Mouse (Mus musculus) myocyte (in vitro differentiated cells): ENCODE results near the gene Macc1. TPM values are rescaled to one million over a fixed set of nuclear protein-coding genes. Genes with fewer than 3 reads are reported as not detected.

Experiments
- H3K27me3 ChIP-seq: one replicate; pipeline ENCODE4 v1.6.1; 2011; ENCODE audit not compliant: control insufficient read depth, insufficient read depth, insufficient read length
- H3K36me3 ChIP-seq: one replicate; pipeline ENCODE4 v1.6.1; 2011; ENCODE audit not compliant: control insufficient read depth, insufficient read depth
- H3K4me2 ChIP-seq: one replicate; pipeline ENCODE4 v1.6.1; 2011; ENCODE audit warnings: low read depth, control low read depth
- H3K4me3 ChIP-seq: one replicate; pipeline ENCODE4 v1.5.1; 2011; ENCODE audit warnings: mild to moderate bottlenecking, control low read depth, moderate library complexity
- H3K79me2 ChIP-seq: one replicate; pipeline ENCODE4 v1.6.1; 2011; ENCODE audit not compliant: control insufficient read depth, insufficient read depth
- H3ac ChIP-seq: one replicate; pipeline ENCODE4 v1.6.1; 2011; ENCODE audit not compliant: control insufficient read depth, insufficient read length
- CEBPB ChIP-seq: IDR thresholded peaks from 2 replicates; pipeline ENCODE4 v1.6.1; 2011; ENCODE audit warnings: mild to moderate bottlenecking, moderate library complexity; ENCODE audit not compliant: poor library complexity, insufficient read depth, severe bottlenecking
- E2F4 ChIP-seq: IDR thresholded peaks from one replicate; pipeline ENCODE4 v1.6.1; 2011; ENCODE audit warnings: mild to moderate bottlenecking, control low read depth, moderate library complexity; ENCODE audit not compliant: insufficient read depth
- MAX ChIP-seq: IDR thresholded peaks from one replicate; pipeline ENCODE4 v1.6.1; 2011; ENCODE audit warnings: low read depth, mild to moderate bottlenecking, control low read depth
- MYOD1 ChIP-seq, 3 experiments: IDR thresholded peaks; one replicate each; pipeline ENCODE4 v1.6.1; 2011; ENCODE audit warnings: control low read depth in 2 of 3, low read depth in 2 of 3, mild to moderate bottlenecking in 2 of 3, moderate library complexity in 1 of 3; ENCODE audit not compliant: insufficient read length in 2 of 3, control insufficient read depth in 1 of 3
- MYOG ChIP-seq, 3 experiments: IDR thresholded peaks; one replicate each; pipeline ENCODE4 v1.6.1; 2011; ENCODE audit warnings: control low read depth in 2 of 3, low read depth in 2 of 3, mild to moderate bottlenecking in 2 of 3; ENCODE audit not compliant: insufficient read length in 2 of 3, control insufficient read depth in 1 of 3, insufficient read depth in 1 of 3
- POLR2A ChIP-seq: IDR thresholded peaks from one replicate; pipeline ENCODE4 v1.6.1; 2011; ENCODE audit warnings: low read depth, mild to moderate bottlenecking, control low read depth, moderate library complexity; ENCODE audit not compliant: insufficient read length
- POLR2AphosphoS2 ChIP-seq: IDR thresholded peaks from one replicate; pipeline ENCODE4 v1.6.1; 2011; ENCODE audit warnings: low read depth, control low read depth; ENCODE audit not compliant: insufficient read length
- REST ChIP-seq: IDR thresholded peaks from one replicate; pipeline ENCODE4 v1.6.1; 2011; ENCODE audit warnings: mild to moderate bottlenecking, control low read depth, moderate library complexity; ENCODE audit not compliant: insufficient read depth, insufficient read length
- SRF ChIP-seq: IDR thresholded peaks from one replicate; pipeline ENCODE4 v1.6.1; 2011; ENCODE audit warnings: low read depth; ENCODE audit not compliant: control insufficient read depth, insufficient read length
- TCF12 ChIP-seq: IDR thresholded peaks from one replicate; pipeline ENCODE4 v1.6.1; 2011; ENCODE audit warnings: mild to moderate bottlenecking, control low read depth; ENCODE audit not compliant: poor library complexity, insufficient read depth, severe bottlenecking
- TCF3 ChIP-seq: IDR thresholded peaks from one replicate; pipeline ENCODE4 v1.6.1; 2011; ENCODE audit warnings: low read depth, control low read depth; ENCODE audit not compliant: insufficient read length
- USF1 ChIP-seq: IDR thresholded peaks from one replicate; pipeline ENCODE4 v1.6.1; 2011; ENCODE audit warnings: low read depth, mild to moderate bottlenecking, control low read depth, moderate library complexity
- polyA plus RNA-seq: library from polyadenylated mRNA; unstranded; fragments of >200 nt; fragmentation: generic; extraction: Trizol; gene quantifications from one replicate; pipeline ENCODE4 v1.2.1, GENCODE M21; 2012; ENCODE audit warnings: missing spikeins

Macc1 gene
- polyA plus RNA-seq, 1 experiment: 0.38 TPM

- Histone ChIP-seq H3K79me2 (no peaks in the 10 kb centered on the region), H3K4me3 (no peak overlapping the region), H3K27me3 (no peaks in the 10 kb centered on the region), H3ac (no peak overlapping the region), H3K4me2 (peak overlapping the region; percentile 5), H3K36me3 (no peaks in the 10 kb centered on the region)
- no peak for TF ChIP-seq MAX
- TF ChIP-seq USF1: no peak
- TF ChIP-seq CEBPB: no peak
- TF ChIP-seq MYOG (IDR thresholded peaks at IDR 0.05; ENCODE audit: control insufficient read depth in 1 of 3, insufficient read depth in 1 of 3, insufficient read length in 2 of 3, low read depth in 2 of 3): no peak
- no peak for TF ChIP-seq POLR2A
- TF ChIP-seq TCF3: no peak
- no peak for TF ChIP-seq SRF
- TF ChIP-seq E2F4: no peak
- no peak for TF ChIP-seq POLR2AphosphoS2
- TF ChIP-seq MYOD1 (IDR thresholded peaks at IDR 0.05; ENCODE audit: control insufficient read depth in 1 of 3, insufficient read length in 2 of 3, low read depth in 2 of 3): no peak
Measured at GRCm38 (mm10) chr12:119426182-119426886, 112.3 kb downstream of the Macc1 start.

DNA sequence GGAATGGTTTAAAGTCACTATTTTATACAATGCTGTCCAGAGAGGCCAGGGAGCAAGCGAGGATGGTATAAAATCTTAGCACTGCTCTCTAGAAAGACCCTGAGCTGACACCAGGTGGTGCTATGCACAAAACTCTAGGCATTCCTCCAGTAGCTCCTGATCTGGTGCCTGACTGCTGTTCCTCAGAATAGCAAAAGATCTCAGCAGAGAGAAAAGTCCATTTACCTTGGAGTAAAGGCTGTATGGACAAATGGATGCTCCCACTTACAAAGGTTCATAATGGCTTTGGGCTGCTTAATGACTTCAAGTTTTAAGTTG is 112.8 kb downstream of the Macc1 start:
- Histone ChIP-seq H3K4me3 (no peak overlapping the region), H3K4me2 (no peak overlapping the region), H3K27me3 (no peaks in the 10 kb centered on the region), H3ac (no peak overlapping the region), H3K79me2 (no peaks in the 10 kb centered on the region), H3K36me3 (no peaks in the 10 kb centered on the region)
- TF ChIP-seq REST (no peak), POLR2A (no peak), E2F4 (no peak), TCF3 (no peak), SRF (no peak), MAX (no peak), USF1 (no peak), POLR2AphosphoS2 (no peak), CEBPB (no peak)

GRCm38 (mm10) chr12:119440720-119441119 is 126.7 kb downstream of the Macc1 start:
- H3K79me2 ChIP-seq: no peaks in the 10 kb centered on the region
- H3K27me3 ChIP-seq: no peaks in the 10 kb centered on the region
- no peak overlapping the region for H3K4me3 ChIP-seq
- TF ChIP-seq MYOD1 (IDR thresholded peaks at IDR 0.05; ENCODE audit: control insufficient read depth in 1 of 3, insufficient read length in 2 of 3, low read depth in 2 of 3) (no peak), CEBPB (peak; percentile 54; the same call in 1 of the 2 replicates), POLR2A (no peak), MYOG (IDR thresholded peaks at IDR 0.05; ENCODE audit: control insufficient read depth in 1 of 3, insufficient read depth in 1 of 3, insufficient read length in 2 of 3, low read depth in 2 of 3) (no peak)
- no peak overlapping the region for H3ac ChIP-seq
- H3K4me2 ChIP-seq: peak overlapping the region; percentile 46
- no peaks in the 10 kb centered on the region for H3K36me3 ChIP-seq

- no peak for TF ChIP-seq REST
- Histone ChIP-seq H3K4me2 (no peak overlapping the region), H3K79me2 (no peaks in the 10 kb centered on the region), H3K4me3 (no peak overlapping the region), H3K36me3 (no peaks in the 10 kb centered on the region), H3K27me3 (no peaks in the 10 kb centered on the region), H3ac (no peak overlapping the region)
Measured at GRCm38 (mm10) chr12:119450116-119450515, 136.0 kb downstream of the Macc1 start.

DNA sequence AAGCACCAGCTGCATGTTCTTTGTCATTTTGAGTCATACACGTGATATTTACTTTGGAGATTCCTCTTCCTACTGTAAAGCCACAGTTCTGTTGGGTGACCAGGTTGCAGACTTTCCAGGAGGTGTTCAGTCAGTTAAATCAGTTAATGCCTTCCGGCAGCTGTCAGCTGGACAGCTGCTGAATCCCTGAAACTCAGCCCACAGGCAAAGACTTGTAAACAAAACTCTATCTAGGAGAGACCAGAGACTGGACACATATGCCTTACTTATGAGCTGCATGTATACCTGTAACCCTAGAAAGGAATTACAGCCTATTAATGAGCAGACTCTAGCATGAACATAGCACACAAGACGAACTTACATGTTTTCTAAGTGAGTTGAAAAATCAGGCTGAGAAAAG is 137.2 kb downstream of the Macc1 start:
- Histone ChIP-seq H3ac (no peak overlapping the region), H3K27me3 (no peaks in the 10 kb centered on the region), H3K4me2 (no peak overlapping the region), H3K79me2 (no peaks in the 10 kb centered on the region), H3K36me3 (no peaks in the 10 kb centered on the region), H3K4me3 (no peak overlapping the region)
- TF ChIP-seq POLR2A (no peak), SRF (no peak), TCF3 (no peak), CEBPB (no peak), MAX (no peak), MYOG (IDR thresholded peaks at IDR 0.05; ENCODE audit: control insufficient read depth in 1 of 3, insufficient read depth in 1 of 3, insufficient read length in 2 of 3, low read depth in 2 of 3) (peak in 2 of 3 experiments; percentile 51 to 78), POLR2AphosphoS2 (no peak), REST (no peak), E2F4 (no peak), TCF12 (peak; percentile 88), USF1 (peak; percentile 17), MYOD1 (IDR thresholded peaks at IDR 0.05; ENCODE audit: control insufficient read depth in 1 of 3, insufficient read length in 2 of 3, low read depth in 2 of 3) (peak; percentile 70 to 81 (median 75))
